Mouse (Mus musculus): ENCODE results near the gene Ttyh3. TPM values are rescaled to one million over a fixed set of nuclear protein-coding genes. Genes with fewer than 3 reads are reported as not detected.

Ttyh3 gene
- total and polyA plus RNA-seq, 2 experiments from 2014 or later: 56.6 to 196 TPM

DNA sequence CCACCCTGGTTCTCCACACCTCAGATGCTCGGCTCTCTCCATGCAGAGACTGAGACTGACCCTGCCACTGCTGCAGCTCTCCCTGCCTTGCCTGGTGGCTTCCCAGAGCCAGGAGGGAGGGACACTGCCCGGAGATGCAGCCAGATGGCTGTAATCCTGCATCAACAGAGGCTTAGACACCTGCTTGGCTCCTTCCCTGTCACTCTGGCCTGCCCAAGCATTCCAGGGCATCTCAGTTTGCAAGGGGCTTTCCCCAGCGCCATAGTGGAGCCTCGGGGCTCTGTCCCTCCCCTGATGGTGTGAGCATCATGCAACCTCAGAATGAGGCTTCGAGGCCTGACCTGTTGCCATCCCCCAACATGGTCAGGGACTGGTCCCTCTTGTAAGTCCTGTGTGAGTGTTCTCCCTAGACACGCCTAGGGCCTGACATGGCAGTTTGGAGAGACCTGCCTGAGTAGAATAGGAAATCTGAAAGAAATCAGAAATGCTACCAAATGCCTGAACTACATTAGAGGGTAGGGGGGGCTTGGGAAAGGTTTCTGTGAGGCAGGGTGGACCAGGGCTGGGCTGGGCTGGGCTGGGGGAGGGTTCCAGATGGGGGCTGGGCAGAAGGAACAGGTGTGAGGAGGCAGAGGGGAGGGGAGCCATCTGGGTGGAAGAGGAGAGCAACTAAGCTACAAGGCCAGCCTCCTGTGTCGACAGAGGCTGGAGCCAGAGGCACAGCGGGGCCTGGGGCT is 65.7 kb downstream of the Ttyh3 start:
- Histone ChIP-seq H3K36me3 (ENCODE audit: insufficient read depth, low read length) (no peaks in the 10 kb centered on the region), H3K27ac (ENCODE audit: low read depth, low read length) (0 out of 2 replicates have a peak overlapping the region, but pooled peaks have one; percentile 6), H3K4me2 (ENCODE audit: low read depth, low read length, poor library complexity, severe bottlenecking) (no peak overlapping the region), H3K9ac (replicated peaks; ENCODE audit: low read length, poor library complexity, severe bottlenecking) (no peak overlapping the region), H3K27me3 (ENCODE audit: insufficient read depth, low read length) (no peaks in the 10 kb centered on the region), H3K9me3 (ENCODE audit: low read length) (no peaks in the 10 kb centered on the region), H3K4me3 (ENCODE audit: low read depth, low read length) (no peak overlapping the region), H3K4me1 (ENCODE audit: insufficient read depth, low read length) (peaks cover 12% of the 10 kb centered on the region)
- no peak for TF ChIP-seq CTCF (IDR thresholded peaks at IDR 0.05)
- DNase-seq (ENCODE audit: low spot score) (peak; percentile 57), ATAC-seq (ENCODE audit: low FRiP score) (no peak)
- 16% methylated on average over 8 of the region's 8 CpGs for WGBS

DNA sequence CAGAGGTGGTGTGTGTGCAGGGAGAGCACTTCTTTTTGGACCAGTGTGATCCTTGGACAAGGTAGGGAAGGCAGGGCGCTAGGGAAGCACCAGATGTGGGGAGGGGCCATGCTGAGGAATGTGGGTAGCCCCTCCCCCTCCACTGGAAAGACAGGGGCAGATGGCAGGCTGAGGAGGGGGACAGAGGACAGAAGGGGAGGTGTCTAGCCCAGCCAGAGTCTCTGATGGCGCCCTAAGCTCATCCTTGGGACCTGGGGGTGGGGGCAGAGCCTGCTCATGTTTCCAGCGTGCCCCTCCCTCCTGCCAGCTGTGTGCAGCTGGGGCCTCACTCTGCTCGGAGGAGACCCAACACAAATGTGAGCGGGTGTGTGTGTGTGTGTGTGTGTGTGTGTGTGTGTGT is 67.3 kb downstream of the Ttyh3 start:
- no peak for TF ChIP-seq CTCF (IDR thresholded peaks at IDR 0.05)
- WGBS: 3% methylated on average over 3 of the region's 5 CpGs
- Histone ChIP-seq H3K4me3 (ENCODE audit: low read depth, low read length) (no peak overlapping the region), H3K27ac (ENCODE audit: low read depth, low read length) (no peak overlapping the region), H3K36me3 (ENCODE audit: insufficient read depth, low read length) (no peaks in the 10 kb centered on the region), H3K9me3 (ENCODE audit: low read length) (no peaks in the 10 kb centered on the region), H3K4me1 (ENCODE audit: insufficient read depth, low read length) (peaks cover 12% of the 10 kb centered on the region), H3K27me3 (ENCODE audit: insufficient read depth, low read length) (no peaks in the 10 kb centered on the region), H3K4me2 (ENCODE audit: low read depth, low read length, poor library complexity, severe bottlenecking) (no peak overlapping the region), H3K9ac (replicated peaks; ENCODE audit: low read length, poor library complexity, severe bottlenecking) (no peak overlapping the region)
- DNase-seq (ENCODE audit: low spot score): no peak
- no peak for ATAC-seq (ENCODE audit: low FRiP score)

DNA sequence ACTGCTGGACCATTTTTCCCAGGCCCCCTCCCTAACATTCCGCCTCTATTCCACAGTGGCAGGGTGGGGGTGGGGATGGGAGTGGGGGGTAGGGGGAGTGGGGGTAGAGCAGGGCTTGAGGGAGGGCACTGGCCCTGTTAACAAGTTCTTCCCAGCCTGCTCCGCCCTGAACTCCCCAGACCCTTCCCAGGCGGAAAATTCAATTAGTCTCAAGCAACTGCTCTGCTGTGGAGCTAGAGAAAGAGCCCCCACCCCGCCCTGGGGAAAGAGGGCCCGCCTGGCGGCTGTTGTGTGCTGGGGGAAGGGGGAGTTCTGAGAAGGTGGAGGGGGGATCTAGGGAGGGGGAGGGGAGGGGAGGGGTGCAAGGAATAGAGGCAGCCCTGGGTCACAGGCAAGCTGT is 69.1 kb downstream of the Ttyh3 start:
- Histone ChIP-seq H3K36me3 (ENCODE audit: insufficient read depth, low read length) (no peaks in the 10 kb centered on the region), H3K9me3 (ENCODE audit: low read length) (no peaks in the 10 kb centered on the region), H3K4me1 (ENCODE audit: insufficient read depth, low read length) (peaks cover 12% of the 10 kb centered on the region), H3K9ac (replicated peaks; ENCODE audit: low read length, poor library complexity, severe bottlenecking) (no peak overlapping the region), H3K27ac (ENCODE audit: low read depth, low read length) (no peak overlapping the region), H3K27me3 (ENCODE audit: insufficient read depth, low read length) (no peaks in the 10 kb centered on the region), H3K4me3 (ENCODE audit: low read depth, low read length) (no peak overlapping the region), H3K4me2 (ENCODE audit: low read depth, low read length, poor library complexity, severe bottlenecking) (no peak overlapping the region)
- DNase-seq (ENCODE audit: low spot score) (peak; percentile 69), ATAC-seq (ENCODE audit: low FRiP score) (no peak; the same call in 1 of the 2 replicates)
- no peak for TF ChIP-seq CTCF (IDR thresholded peaks at IDR 0.05)
- 9% methylated on average over 6 of the region's 6 CpGs for WGBS

DNA sequence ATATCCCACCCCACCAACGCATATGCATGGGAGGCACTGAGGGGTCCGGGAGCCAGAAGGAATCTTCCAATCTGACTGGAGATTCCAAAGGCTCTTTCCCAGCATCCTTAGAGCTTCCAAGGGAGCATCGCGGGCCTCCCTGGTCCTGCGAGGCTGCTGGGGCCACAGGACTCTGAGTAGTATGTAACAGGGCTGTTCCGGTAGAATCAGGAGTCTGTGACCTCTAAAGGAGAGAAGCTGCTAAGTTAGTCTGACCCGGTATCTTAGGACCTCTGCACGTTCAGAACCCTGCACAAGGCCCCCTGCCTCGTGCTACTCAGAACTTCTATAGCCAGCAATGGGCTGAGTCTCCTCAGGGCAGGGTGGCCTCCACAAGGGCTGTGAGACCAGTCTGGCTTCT is 69.6 kb downstream of the Ttyh3 start:
- 20% methylated on average over 9 of the region's 9 CpGs for WGBS
- no peak; the same call in 1 of the 2 replicates for ATAC-seq (ENCODE audit: low FRiP score)
- Histone ChIP-seq H3K27me3 (ENCODE audit: insufficient read depth, low read length) (no peaks in the 10 kb centered on the region), H3K9ac (replicated peaks; ENCODE audit: low read length, poor library complexity, severe bottlenecking) (no peak overlapping the region), H3K4me3 (ENCODE audit: low read depth, low read length) (no peak overlapping the region), H3K27ac (ENCODE audit: low read depth, low read length) (no peak overlapping the region), H3K9me3 (ENCODE audit: low read length) (no peaks in the 10 kb centered on the region), H3K4me1 (ENCODE audit: insufficient read depth, low read length) (peaks cover 12% of the 10 kb centered on the region), H3K36me3 (ENCODE audit: insufficient read depth, low read length) (no peaks in the 10 kb centered on the region), H3K4me2 (ENCODE audit: low read depth, low read length, poor library complexity, severe bottlenecking) (no peak overlapping the region)
- no peak for DNase-seq (ENCODE audit: low spot score)
- TF ChIP-seq CTCF (IDR thresholded peaks at IDR 0.05): no peak

DNA sequence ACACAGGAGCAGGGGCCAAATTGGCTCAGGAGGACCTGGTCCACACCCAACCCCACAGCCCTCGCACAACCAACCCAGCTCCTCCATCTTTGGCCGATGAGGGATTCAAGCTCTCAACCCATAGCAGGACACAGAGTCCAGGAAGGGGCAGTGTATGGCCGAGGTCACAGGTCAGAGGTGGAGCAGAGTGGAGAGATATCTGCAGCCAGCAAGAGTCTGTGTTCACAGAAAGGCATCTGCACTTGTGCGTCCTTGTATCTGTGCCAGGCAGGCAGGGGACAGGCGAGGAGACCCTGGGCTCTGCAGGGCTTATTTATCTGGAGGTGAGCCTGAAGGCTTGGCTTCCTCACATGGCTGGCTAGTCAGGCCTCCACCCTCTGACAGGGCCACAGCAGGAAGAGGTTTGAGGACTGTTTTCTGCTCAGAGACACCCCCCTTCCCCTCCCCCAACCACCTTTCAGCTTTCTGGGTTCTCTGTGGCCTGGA is 73.4 kb downstream of the Ttyh3 start:
- Histone ChIP-seq H3K27me3 (ENCODE audit: insufficient read depth, low read length) (no peaks in the 10 kb centered on the region), H3K9me3 (ENCODE audit: low read length) (no peaks in the 10 kb centered on the region), H3K36me3 (ENCODE audit: insufficient read depth, low read length) (no peaks in the 10 kb centered on the region), H3K4me1 (ENCODE audit: insufficient read depth, low read length) (no peaks in the 10 kb centered on the region), H3K4me2 (ENCODE audit: low read depth, low read length, poor library complexity, severe bottlenecking) (no peak overlapping the region), H3K4me3 (ENCODE audit: low read depth, low read length) (no peak overlapping the region), H3K27ac (ENCODE audit: low read depth, low read length) (no peak overlapping the region), H3K9ac (replicated peaks; ENCODE audit: low read length, poor library complexity, severe bottlenecking) (no peak overlapping the region)
- DNase-seq (ENCODE audit: low spot score) (no peak), ATAC-seq (ENCODE audit: low FRiP score) (no peak)
- WGBS: 75% methylated on average over 5 of the region's 5 CpGs
- no peak for TF ChIP-seq CTCF (IDR thresholded peaks at IDR 0.05)

DNA sequence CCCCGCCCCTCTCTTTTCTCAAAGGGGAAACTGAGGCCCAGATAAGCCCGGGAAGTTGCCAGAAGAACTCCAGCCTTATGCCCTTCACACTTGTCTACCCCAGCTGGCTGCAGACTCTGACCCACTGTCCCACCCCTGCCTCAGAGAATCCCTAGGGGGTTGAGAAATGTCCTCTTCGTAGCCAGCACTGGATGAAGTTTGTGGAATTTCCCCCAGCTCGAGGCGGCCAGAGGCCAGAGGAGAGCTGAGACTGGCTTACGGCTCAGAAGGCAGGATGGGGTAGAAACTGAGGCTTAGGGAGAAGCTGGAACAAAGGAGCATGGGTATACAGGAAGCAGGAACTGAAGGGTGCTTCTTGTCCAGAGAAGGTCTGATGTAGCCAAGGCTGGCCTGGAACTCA is 76.2 kb downstream of the Ttyh3 start:
- 72% methylated on average over 6 of the region's 6 CpGs for WGBS
- DNase-seq (ENCODE audit: low spot score) (no peak), ATAC-seq (ENCODE audit: low FRiP score) (no peak)
- TF ChIP-seq CTCF (IDR thresholded peaks at IDR 0.05): no peak
- Histone ChIP-seq H3K27me3 (ENCODE audit: insufficient read depth, low read length) (no peaks in the 10 kb centered on the region), H3K4me3 (ENCODE audit: low read depth, low read length) (no peak overlapping the region), H3K9me3 (ENCODE audit: low read length) (no peaks in the 10 kb centered on the region), H3K27ac (ENCODE audit: low read depth, low read length) (no peak overlapping the region), H3K4me1 (ENCODE audit: insufficient read depth, low read length) (no peaks in the 10 kb centered on the region), H3K9ac (replicated peaks; ENCODE audit: low read length, poor library complexity, severe bottlenecking) (no peak overlapping the region), H3K36me3 (ENCODE audit: insufficient read depth, low read length) (no peaks in the 10 kb centered on the region), H3K4me2 (ENCODE audit: low read depth, low read length, poor library complexity, severe bottlenecking) (no peak overlapping the region)

Measured in midbrain, postnatal 0 days (tissue).